Mouse (Mus musculus): ENCODE data around the gene St6galnac4.

GRCm38 (mm10) chr2:32639632-32640031, 52.7 kb downstream of the St6galnac4 start:
- TF ChIP-seq CTCF (IDR thresholded peaks at IDR 0.05; ENCODE audit: extremely low read depth, insufficient read depth, low read length) = no peak
- TF ChIP-seq POLR2A (IDR thresholded peaks at IDR 0.05; ENCODE audit: extremely low read depth, insufficient read depth, low read length) = no peak

Data from cortical plate, adult 2 months (tissue).